Mouse (Mus musculus): ENCODE results near the gene Npffr2.
"Not testable (repeated sequence)": the region's sequence is repeated elsewhere in the genome, so short reads cannot be mapped to it uniquely, and the experiment has no call there.

Npffr2 gene

DNA sequence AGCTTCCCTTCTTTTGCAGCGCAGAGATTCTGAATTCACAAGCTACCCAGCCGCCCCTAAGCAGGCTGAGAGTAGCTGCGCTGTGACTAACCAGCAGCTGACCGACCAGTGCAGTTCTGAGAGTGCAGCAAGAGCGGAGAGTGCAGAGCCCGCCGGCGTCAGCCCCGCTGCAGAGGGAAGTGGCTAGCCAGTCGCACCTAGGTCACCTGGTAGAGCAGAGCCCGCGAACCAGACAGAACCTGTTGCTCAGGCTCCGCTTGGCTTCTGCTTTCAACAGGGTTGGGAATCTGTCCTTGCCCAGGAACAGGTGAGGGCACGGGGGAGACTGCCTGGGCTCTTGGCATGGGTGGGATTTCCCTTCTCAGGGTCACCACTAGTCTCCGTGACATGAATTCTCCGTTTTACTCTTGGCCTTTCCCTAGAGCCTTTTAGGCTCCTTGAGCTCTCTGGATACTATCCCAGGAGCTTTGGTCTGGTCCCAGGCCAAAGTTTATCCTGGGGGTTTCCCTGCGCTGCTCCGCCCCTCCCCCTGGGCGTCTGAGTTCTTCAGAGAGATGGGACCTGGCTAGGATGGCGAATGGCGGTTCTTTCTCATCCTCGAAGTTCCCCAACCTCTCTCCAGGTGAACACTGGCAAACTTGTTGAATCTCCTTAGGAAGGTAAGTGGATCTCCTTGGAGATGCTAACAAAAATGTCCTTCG, at the start of gene Npffr2:
TSS of gene Npffr2 (plus strand) at position 552 of the 701 bp plus-strand sequence.
- DNase-seq (ENCODE audit: low spot score) = no peak

GRCm38 (mm10) chr5:89492560-89492959, 34.7 kb upstream of the Npffr2 start:
- DNase-seq (ENCODE audit: low spot score) = no peak

DNA sequence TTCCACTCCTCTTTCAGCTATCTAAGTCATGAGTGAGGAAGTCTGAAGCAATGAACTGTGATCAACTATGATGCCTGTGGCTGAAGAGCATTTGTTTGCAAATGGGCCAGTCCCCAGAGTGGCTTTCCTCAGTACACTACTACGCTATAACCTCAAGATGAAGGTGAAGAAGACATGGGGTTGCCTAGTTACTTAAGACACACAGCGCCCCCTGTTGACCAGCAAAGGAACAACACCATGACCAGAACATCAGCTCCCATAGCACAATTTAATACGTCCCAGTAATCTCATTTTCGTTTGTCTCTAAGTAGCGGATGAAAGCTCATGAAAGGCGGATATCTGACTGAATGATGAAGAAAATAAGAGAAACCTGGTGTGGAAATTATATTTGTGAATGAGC, 27.0 kb upstream of the Npffr2 start:
- no peak for DNase-seq (ENCODE audit: low spot score)

DNA sequence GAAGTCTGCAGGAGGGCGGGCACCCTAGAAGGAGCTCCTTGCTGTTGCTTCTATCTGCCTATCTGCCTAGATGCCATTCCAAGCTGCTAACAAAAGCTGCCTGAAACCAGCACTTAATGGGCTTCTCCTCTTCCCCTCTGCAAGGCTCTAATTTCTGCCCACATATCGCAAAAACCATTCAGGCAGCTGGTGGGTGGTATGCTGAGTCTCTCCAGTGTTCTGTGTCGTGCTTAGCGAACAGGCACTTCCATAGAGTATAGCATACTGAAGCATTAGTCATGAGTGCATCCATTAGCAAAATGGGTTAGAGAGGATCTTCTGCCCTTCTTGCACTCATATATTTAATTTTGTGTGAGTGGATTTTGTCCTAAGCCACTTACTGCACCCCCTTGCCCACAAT, 8.6 kb upstream of the Npffr2 start:
- no peak for DNase-seq (ENCODE audit: low spot score)

- no peak for DNase-seq (ENCODE audit: low spot score)
These were observed 949 bp upstream of the Npffr2 start for GRCm38 (mm10) chr5:89526181-89526778.

DNA sequence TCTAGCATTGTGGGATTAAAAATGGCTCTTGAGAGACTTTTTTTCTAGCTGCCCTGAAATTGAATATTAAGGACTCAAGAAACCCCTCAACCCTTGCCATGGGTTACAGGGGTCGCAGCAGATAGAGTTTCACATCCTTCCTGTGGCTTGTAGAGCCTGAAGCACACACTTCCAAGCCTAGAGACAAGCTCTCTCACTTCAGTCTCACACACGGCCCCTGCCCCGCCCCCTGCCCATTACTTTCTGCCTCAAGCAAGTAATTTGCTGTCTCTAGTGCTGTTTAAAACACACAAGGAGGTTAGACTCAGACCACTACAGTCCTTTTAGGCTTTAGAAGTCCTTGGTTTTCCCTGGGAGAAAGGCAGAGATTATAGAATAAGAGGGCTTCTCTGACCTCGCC, 1.7 kb downstream of the Npffr2 start:
- DNase-seq (ENCODE audit: low spot score) = no peak

GRCm38 (mm10) chr5:89529391-89529790, 2.2 kb downstream of the Npffr2 start:
- no peak for DNase-seq (ENCODE audit: low spot score)

DNA sequence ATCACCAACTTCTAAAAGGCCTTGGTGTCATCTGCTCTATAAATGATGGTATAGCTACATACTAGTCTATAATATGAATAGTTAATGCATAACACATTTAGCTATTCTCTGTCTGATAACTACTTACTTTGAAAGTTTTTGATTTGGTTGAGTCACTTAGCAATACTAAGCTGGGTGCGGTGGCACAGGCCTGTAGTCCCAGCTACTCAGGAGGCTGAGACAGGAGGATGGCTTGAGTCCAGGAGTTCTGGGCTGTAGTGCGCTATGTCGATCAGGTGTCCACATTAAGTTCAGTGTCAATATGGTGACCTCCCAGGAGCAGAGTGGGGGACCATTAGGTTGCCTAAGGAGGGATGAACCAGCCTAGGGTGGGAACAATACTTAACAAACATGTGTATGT, 8.8 kb downstream of the Npffr2 start:
- DNase-seq (ENCODE audit: low spot score) = no peak

DNA sequence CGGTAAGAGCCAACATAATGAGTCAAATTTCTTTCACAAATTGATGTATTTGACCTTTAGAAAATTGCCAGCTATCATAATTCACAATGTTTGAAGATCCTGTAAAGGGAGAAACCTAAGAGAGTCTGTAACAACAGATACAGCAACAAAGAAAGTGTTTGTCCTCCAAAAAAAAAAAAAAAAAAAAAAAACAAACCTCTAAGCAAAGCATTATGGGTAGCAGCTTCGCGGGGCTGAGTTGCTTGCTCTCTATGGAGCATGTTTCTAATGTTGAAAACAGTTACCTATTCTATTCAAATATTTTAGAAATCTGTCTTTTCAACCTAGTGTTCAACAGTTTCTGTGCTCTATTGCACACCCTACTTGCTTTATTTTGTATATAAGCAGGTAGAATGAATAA, 15.2 kb downstream of the Npffr2 start:
- DNase-seq (ENCODE audit: low spot score) = no peak

- DNase-seq (ENCODE audit: low spot score) = peak; percentile 14
These were observed 16.2 kb downstream of the Npffr2 start for GRCm38 (mm10) chr5:89543476-89543875.

DNA sequence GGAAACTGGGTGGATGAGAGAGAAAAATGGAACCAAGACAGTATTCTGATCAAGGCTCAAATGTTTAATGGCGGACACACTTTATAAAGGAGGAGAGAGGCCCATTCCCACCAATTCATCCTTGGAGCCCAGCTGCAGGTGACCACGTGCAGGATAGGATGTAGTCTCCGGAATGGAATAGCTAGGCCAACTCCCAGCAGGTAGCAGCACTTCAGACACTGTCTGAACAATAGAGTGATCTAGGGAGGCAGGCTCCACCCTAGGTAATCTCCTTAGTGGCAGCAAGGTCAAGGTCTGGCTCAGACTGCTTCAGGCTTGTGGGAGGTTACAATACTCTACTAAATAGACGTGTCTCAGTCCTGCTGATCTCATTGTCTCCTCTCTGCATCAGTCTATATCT, 31.9 kb downstream of the Npffr2 start:
- DNase-seq (ENCODE audit: low spot score) = not testable (repeated sequence)

- DNase-seq (ENCODE audit: low spot score) = no peak
These were observed 34.2 kb downstream of the Npffr2 start for GRCm38 (mm10) chr5:89561381-89561780.

GRCm38 (mm10) chr5:89578678-89579077, 51.4 kb downstream of the Npffr2 start:
- no peak for DNase-seq (ENCODE audit: low spot score)

DNA sequence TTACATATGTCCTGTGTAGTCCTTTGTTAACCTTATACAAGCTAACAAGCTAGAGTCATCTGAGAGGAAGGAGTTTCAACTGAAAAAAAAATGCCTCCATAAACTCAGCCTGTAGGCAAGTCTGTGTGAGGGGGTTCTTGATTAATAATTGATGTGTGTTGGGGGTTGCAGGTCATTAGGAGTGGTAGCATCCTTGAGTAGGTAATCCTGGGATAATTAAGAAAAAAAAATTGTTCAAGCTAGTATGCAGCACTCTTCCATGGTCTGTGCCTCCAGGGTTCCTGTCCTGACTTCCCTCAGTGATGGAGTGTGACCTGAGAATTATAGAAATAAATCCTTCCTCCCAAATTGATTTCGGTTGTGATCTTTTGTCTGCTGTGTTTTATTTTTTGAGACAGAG, 52.0 kb downstream of the Npffr2 start:
- no peak for DNase-seq (ENCODE audit: low spot score)

DNA sequence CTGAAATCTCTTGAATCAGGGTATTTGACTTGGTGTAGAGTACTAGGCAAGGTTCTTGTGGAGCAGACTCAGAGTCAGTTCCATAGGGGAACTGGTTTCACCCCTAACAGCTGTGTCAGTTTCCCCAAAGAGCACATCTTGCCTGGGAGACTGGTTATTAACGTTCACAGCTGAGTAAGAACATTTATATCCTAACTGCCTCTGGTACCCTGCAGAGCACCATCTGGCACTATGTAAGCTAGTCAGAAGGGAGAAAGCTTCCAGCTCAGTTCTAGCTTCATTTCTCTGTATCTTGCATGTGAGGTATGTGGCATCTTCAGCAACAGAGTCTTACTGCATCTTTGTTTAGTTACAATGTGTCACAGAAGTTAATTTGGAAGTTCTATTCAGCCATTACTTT, 53.9 kb downstream of the Npffr2 start:
- no peak for DNase-seq (ENCODE audit: low spot score)

DNA sequence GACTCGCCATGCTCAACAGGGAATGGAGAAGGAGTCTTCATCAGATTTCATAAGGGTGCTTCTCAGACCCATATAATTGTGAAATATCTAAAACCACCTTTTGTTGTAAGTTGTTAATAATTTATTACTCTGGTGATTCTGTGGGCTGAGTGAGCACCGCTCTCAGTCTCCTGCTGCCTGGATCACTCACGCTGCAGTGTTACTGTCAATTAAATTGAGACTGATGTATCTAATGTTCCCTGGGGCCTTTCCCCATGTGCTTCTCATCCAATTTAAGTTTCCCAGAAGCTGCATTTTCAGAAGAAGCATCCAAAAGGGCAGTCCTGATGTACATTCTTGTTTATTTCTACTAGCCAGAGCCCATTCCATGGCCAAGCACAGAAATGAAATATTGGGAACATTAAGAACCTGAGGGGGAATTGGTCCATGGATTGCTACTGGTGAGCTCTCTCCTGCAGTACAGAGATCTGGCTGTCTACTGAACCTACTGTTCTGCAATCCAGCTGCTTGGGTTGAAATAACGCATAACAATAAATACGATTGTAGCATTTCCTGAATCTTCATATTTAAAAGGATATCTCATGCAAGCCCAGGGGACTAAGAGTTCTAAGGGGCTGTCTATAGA, 54.6 kb downstream of the Npffr2 start:
- DNase-seq (ENCODE audit: low spot score) = no peak

DNA sequence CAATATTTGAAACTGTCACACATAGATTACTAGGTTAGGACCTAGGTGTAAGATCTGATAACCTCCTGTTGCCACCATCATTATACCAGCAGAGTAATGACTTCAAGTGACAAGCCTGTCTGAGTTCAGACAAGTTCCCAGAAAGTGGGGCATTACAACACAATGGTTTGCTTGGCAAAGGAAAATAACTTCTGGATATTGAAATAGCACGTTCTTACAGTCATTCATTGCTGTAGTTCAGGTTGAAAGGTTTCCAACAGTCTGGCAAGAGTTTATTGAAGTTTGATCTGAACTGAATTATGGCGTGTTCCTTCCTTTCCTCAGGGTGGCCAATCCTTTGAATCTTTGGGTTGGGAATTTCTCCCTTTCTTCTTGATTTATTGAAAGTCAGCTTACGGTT, 57.8 kb downstream of the Npffr2 start:
- no peak for DNase-seq (ENCODE audit: low spot score)

- DNase-seq (ENCODE audit: low spot score) = no peak
These were observed 65.1 kb downstream of the Npffr2 start for GRCm38 (mm10) chr5:89592301-89592700.

- DNase-seq (ENCODE audit: low spot score) = no peak
These were observed 84.2 kb downstream of the Npffr2 start for GRCm38 (mm10) chr5:89611322-89612015.

- DNase-seq (ENCODE audit: low spot score) = no peak
These were observed 85.0 kb downstream of the Npffr2 start for GRCm38 (mm10) chr5:89612262-89612661.

GRCm38 (mm10) chr5:89631599-89631998, 104.4 kb downstream of the Npffr2 start:
- no peak for DNase-seq (ENCODE audit: low spot score)

All from MN1 (cell line).